Mouse (Mus musculus) cerebellum, postnatal 4 days (tissue): ENCODE measurements around the gene Sema6c.
A peak's percentile ranks its signal among the peaks of the same experiment; 100 is the strongest.

Source experiments
- DNase-seq, 2 experiments: peaks; one replicate each; pipeline ENCODE4 v3.0.0; 2022; ENCODE audit warnings: low spot score in 2 of 2, mixed read lengths in 1 of 2

Sema6c gene

GRCm38 (mm10) chr3:95142617-95143011 is 17.6 kb upstream of the Sema6c start:
- peak; percentile 70 to 89 for DNase-seq

DNA sequence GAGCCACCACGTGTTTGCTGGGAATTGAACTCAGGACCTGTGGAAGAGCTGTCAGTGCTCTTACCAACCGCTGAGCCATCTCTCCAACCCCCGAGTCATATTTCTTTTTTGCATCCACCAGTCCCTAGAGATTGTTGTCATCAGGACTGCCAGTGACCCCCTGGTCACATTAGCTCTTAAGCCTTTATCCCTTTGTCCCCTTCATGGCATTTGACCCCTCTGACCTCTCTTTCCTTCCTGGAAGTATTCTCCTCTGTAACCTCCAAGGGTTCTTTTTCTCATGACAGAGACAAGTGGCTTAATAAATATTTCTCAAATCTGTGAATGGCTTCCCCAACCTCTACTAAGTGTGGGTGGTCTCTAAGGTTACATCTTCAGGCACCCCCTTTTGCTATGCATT is 12.3 kb upstream of the Sema6c start:
- no peak for DNase-seq

GRCm38 (mm10) chr3:95153874-95154273 is 6.4 kb upstream of the Sema6c start:
- DNase-seq = no peak

- no peak for DNase-seq
Observed at GRCm38 (mm10) chr3:95159511-95159986, 708 bp upstream of the Sema6c start.

- DNase-seq = peak in 1 of 2 experiments; percentile 46
Observed at GRCm38 (mm10) chr3:95161041-95161551, 839 bp downstream of the Sema6c start.

GRCm38 (mm10) chr3:95161618-95162344 is 1.5 kb downstream of the Sema6c start:
- DNase-seq = peak in 1 of 2 experiments; percentile 26

DNA sequence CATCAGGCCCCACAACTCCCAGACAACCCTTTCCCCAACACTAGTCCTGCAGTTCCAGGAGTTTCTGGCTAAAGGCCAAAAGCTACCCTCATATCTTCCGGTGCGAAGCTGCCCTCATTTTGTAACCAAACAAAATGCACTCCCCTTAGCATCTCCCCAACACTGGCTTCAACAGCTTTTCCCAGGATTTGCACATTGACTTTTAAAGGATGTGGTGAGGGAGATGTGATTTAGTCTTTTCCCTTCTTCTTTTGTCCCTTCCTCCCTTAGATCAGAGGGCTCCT is 2.0 kb downstream of the Sema6c start:
- no peak for DNase-seq

GRCm38 (mm10) chr3:95163419-95164255 is 3.4 kb downstream of the Sema6c start:
- peak in 1 of 2 experiments; percentile 31 for DNase-seq

DNA sequence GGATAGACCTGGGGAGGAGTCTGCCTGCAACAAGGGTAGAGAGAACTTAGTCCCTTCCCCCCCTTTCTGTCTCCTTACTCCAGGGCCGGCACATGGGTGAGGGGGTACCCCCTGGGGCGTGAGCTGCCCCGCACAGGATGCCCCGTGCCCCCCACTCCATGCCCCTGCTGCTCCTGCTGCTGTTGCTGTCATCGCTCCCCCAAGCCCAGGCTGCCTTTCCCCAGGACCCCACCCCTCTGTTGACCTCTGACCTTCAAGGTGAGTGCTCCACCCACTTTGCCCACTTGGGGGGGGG is 3.9 kb downstream of the Sema6c start:
- no peak for DNase-seq

DNA sequence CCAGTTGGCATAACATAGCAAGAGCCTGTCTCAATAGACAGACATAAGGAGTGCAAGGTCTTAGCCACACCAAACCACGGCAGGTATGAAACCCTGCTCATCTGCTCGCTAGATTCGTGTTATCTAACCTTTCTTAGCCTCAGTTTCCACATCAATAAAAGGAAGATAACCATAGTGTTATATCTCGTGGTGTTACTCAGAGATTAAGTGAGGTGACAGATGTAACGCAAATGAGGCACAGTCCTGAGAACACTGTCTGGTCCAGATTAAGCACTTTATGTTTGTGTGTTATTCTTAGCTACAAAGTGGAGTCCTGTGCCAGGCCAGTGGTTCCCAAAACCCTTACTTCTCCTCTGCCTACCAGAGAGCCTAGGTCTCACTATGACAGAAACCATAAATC is 4.6 kb downstream of the Sema6c start:
- no peak for DNase-seq

- no peak for DNase-seq
Observed at GRCm38 (mm10) chr3:95169996-95170395, 9.7 kb downstream of the Sema6c start.

DNA sequence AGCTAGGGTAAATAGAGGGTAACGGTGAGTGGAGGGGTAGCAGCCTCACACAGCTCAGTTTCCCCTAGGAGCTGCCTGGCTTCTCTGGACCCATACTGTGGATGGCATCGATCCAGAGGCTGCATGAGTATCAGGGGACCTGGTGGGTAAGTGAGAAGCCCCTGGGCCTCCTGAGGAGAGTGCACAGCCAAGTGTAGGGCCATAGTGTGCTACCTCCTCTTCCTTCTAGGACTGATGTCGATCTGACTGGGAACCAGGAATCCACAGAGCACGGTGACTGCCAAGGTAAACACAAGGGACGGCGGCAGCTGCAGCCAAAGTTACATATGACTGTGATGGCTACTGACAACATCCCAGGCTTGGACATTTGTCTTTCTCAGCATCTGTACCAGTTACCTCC is 10.8 kb downstream of the Sema6c start:
- no peak for DNase-seq

- DNase-seq = peak in 1 of 2 experiments; percentile 19
Observed at GRCm38 (mm10) chr3:95172526-95173255, 12.4 kb downstream of the Sema6c start.

- DNase-seq = peak in 1 of 2 experiments; percentile 36
Observed at GRCm38 (mm10) chr3:95173256-95173949, 13.1 kb downstream of the Sema6c start.

DNA sequence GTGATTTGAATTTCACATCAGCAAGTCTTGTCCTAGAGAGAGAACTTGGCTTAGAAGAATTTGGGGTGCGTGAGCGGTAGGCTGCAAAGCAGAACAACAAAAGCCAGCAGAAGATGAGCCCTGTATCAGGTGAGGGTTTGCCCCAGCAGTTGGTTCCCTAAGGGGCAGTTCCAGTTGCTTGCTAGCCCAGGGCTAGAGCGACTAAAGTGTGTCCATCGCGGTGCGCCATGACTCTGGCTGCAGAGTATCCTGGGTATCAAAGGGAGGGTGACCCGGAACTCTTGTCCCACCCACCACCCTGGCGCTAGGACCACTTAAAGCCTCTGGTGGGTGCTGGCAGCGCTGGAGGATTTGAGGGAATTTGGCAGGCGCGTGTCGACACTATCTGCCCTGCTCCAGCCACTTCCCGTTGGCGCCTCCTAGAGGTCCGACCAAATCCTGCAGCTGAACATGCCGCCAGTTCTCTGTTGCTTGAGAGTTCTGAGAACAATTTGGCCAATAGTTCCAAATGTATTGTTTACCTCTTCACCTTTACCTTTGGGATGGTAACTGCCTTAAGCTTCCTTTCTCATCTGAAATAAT is 13.8 kb downstream of the Sema6c start:
- peak; percentile 79 to 93 for DNase-seq

DNA sequence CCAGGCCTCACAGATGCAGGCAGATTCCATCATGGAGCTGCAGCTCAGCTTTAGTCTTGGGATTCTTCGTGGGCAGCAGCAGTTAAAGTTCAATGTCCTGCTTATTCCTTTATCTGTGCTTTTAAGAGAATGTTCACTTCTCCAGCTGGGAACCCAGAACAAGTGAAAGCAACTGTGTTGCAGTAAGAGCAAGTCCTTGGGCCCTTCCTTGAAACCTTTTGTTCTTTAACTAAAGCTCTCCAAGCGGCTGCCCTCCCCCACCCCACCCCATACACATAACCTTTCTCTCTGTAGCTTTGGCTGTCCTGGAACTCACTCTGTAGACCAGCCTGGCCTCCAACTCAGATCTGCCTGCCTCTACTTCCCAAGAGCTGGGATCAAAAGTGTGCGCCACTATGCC is 16.2 kb downstream of the Sema6c start:
- DNase-seq = no peak

DNA sequence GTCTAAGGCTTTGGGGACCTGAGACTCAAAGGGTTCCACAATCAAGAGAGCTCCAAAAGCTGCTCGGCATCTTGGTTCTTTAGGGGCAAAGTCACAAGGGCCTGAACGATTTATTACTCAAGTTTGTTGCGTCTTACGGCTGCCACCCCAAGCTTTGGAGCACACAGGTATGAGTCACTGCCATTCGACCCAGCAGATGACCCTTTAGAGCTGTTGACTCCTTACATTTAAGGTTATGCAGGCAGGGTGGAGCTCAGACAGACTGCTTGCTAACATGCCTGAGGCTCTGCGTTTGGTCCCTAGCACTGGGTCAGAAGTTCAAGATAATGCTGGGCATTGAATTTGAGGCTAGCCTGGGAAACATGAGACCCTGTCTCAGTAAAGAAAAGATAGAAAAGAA is 17.3 kb downstream of the Sema6c start:
- DNase-seq = no peak

DNA sequence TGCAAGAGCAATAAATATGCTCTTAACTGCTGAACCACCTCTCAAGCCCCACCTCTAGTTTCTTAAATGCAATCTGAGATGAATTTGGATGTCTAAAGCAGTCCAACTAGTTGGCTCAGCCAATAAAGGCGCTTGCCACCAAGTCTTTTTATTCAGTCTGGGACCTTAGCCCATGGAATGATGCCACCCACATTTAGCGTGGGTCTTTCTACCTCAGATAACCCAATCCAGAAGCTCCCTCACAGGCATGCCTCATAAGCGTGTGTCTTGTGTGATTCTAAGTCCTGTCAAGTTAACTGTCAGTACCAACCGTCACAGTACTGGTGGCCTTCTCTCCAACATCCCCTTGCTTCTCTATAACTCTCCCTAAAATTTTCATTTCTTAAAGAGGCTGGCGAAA is 18.7 kb downstream of the Sema6c start:
- no peak for DNase-seq

DNA sequence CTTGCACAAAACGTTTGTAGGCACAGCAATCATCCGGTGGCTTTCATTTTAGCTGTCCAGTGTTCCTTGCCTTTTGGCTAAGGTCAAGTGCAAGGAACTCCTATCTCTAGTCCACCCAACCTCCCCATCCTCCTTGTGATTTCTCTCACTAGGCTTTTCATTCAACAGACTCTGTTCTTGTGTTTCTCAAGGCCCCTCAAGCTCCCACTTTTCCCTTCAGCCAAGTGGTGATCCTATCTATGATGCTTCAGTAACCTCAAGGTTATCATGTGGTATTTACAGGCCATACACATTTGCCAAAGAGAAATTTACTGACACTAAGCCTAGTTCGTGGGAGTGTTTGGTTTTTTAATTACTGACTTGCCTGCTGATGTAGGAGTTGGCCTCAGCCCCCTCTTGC is 19.6 kb downstream of the Sema6c start:
- DNase-seq = no peak

- no peak for DNase-seq
Observed at GRCm38 (mm10) chr3:95181841-95182240, 21.6 kb downstream of the Sema6c start.

DNA sequence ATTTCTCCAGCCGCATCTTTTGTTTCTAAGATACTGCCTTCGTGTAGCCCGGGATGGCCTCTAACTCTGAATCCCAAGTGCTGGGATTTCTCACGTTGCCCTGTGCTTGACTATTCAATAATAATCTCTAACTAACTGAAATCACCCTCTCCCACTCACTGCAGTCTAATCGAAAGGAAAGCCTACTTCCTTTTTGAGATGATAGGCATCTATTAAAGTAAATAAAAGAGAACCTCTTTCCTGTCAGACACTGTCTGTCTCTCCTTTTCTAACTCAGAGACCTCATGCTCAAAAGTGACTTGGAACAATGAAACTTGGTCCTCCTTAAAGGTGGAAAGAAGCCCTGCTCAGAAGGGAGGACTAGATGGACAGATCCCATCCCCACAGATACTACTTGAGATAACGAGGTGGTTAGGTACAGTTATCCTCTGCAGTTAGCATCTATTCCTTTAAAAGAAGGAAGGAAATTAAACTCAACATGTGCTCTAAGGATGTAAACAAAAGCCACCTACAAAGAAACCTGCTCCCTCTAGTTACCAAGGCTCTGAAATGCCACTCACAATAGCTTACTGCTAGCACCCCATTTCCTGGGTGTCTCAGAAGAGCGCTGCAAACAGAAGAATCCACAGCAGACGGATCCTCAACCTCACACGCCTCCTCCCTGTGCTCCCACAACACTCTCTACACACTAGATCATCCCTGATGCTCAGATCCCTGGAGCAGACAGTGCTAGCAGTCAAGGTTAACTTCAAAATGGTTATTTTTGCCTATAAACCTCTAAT is 24.7 kb downstream of the Sema6c start:
- DNase-seq = no peak
